Mouse (Mus musculus): ENCODE data around the gene Ankrd28. TPM values are rescaled to one million over a fixed set of nuclear protein-coding genes. Genes with fewer than 3 reads are reported as not detected.

The Ankrd28 gene
- polyA plus RNA-seq, 1 experiment from 2014 or later = 4.1 TPM

Other genes starting within 250 kb of the Ankrd28 start
- gene Colq, start 239.3 kb downstream of the Ankrd28 start, polyA plus RNA-seq (2015; fragmentation: Nextera tagmentation; extraction: Ambion mirVana) = 11.1 and 13.5 TPM in 2 replicates
- 2.6 TPM in 2 replicates for gene Gm49387, start 189.8 kb downstream of the Ankrd28 start, polyA plus RNA-seq (2015; fragmentation: Nextera tagmentation; extraction: Ambion mirVana)
- 20.4 and 23.5 TPM in 2 replicates for gene Btd, start 189.6 kb downstream of the Ankrd28 start, polyA plus RNA-seq (2015; fragmentation: Nextera tagmentation; extraction: Ambion mirVana)
- 9.7 and 11.6 TPM in 2 replicates for gene Hacl1, start 189.4 kb downstream of the Ankrd28 start, polyA plus RNA-seq (2015; fragmentation: Nextera tagmentation; extraction: Ambion mirVana)
- gene Galnt15, start 198.3 kb upstream of the Ankrd28 start, polyA plus RNA-seq (2015; fragmentation: Nextera tagmentation; extraction: Ambion mirVana) = 0.24 and 0.38 TPM in 2 replicates

All from heart, embryonic 15.5 days (tissue).